ENCODE assay signal across 15 mouse cellular contexts in genomic region chr8:91576086-91576917, GRCm38 (mm10).
DNase-seq lines count a peak whose midpoint lies in the region; ATAC-seq and TF ChIP-seq lines count a peak whose summit lies in the region.
"Had no signal": no experiment of that assay in that cellular context is flagged by ENCODE, and none has a peak within 500 bp of the region (broad histone marks: within the 10 kb centered on the region; RNA-seq: fewer than 3 reads in every experiment).

No protein-coding gene starts in this region.

- no peaks in the 10 kb centered on the region for H3K9me3 ChIP-seq in hindbrain, embryonic 10.5 days
- H3K9me3 ChIP-seq in hindbrain, embryonic 13.5 days: no peaks in the 10 kb centered on the region
- H3K9me3 ChIP-seq in hindbrain, embryonic 16.5 days (ENCODE audit: control insufficient read depth, low read length): no peaks in the 10 kb centered on the region
- H3K9me3 ChIP-seq: embryonic facial prominence, embryonic 15.5 days; heart, embryonic 13.5 days; lung, embryonic 15.5 days had no signal

- 11% methylated on average over 17 of the region's 17 CpGs for WGBS in hindbrain, embryonic 10.5 days
- 18% methylated on average over 17 of the region's 17 CpGs for WGBS in hindbrain, embryonic 13.5 days
- 27% methylated on average over 17 of the region's 17 CpGs for WGBS in hindbrain, embryonic 16.5 days

- H3K36me3 ChIP-seq in hindbrain, embryonic 10.5 days: no peaks in the 10 kb centered on the region
- no peaks in the 10 kb centered on the region for H3K36me3 ChIP-seq in hindbrain, embryonic 13.5 days
- H3K36me3 ChIP-seq in hindbrain, embryonic 16.5 days (ENCODE audit: control insufficient read depth, insufficient read depth, low read length): no peaks in the 10 kb centered on the region
- H3K36me3 ChIP-seq: embryonic facial prominence, embryonic 15.5 days; heart, embryonic 13.5 days; lung, embryonic 15.5 days had no signal

- no peak overlapping the region for H3K4me3 ChIP-seq in hindbrain, embryonic 10.5 days
- H3K4me3 ChIP-seq in hindbrain, embryonic 13.5 days: no peak overlapping the region
- H3K4me3 ChIP-seq in hindbrain, embryonic 16.5 days (ENCODE audit: low read length): no peak overlapping the region
- H3K4me3 ChIP-seq: embryonic facial prominence, embryonic 15.5 days; heart, embryonic 13.5 days; lung, embryonic 15.5 days had no signal

- no peaks in the 10 kb centered on the region for H3K27me3 ChIP-seq in hindbrain, embryonic 10.5 days (ENCODE audit: insufficient read depth, poor library complexity, severe bottlenecking)
- 0 out of 2 replicates have a peak, but pooled peaks cover 7% of the 10 kb centered on the region for H3K27me3 ChIP-seq in hindbrain, embryonic 13.5 days
- H3K27me3 ChIP-seq in Patski: no peaks in the 10 kb centered on the region
- no peaks in the 10 kb centered on the region for H3K27me3 ChIP-seq in hindbrain, embryonic 16.5 days (replicated peaks; ENCODE audit: control insufficient read depth, insufficient read depth, low read length)
- H3K27me3 ChIP-seq: embryonic facial prominence, embryonic 15.5 days; heart, embryonic 13.5 days; lung, embryonic 15.5 days had no signal

- peak overlapping the region; percentile 73 for H3K27ac ChIP-seq in hindbrain, embryonic 10.5 days
- H3K27ac ChIP-seq in hindbrain, embryonic 13.5 days: no peak overlapping the region
- peak overlapping the region; percentile 9; the same call in 1 of the 2 replicates for H3K27ac ChIP-seq in hindbrain, embryonic 16.5 days (ENCODE audit: low read depth, low read length)
- H3K27ac ChIP-seq: embryonic facial prominence, embryonic 15.5 days; heart, embryonic 13.5 days; lung, embryonic 15.5 days had no signal

- no peak for TF ChIP-seq CTCF in Patski (IDR thresholded peaks at IDR 0.05)

- POLR2A ChIA-PET in Patski (lab: Charles Lee): interaction anchor here (0.6 to 0.7 kb wide), 2 partner anchors 222 to 231 kb away, joined by 3 to 4 read pairs; no protein-coding TSS in a partner anchor

- ATAC-seq in hindbrain, embryonic 13.5 days (ENCODE audit: low FRiP score): no peak
- ATAC-seq in Patski: peak; percentile 84
- ATAC-seq in hindbrain, embryonic 16.5 days: no peak
- ATAC-seq: intestine, postnatal 0 days had no signal

- peak; percentile 51 for DNase-seq in hindbrain, embryonic 10.5 days (ENCODE audit: low spot score)
- DNase-seq in Patski (ENCODE audit: low read depth, low spot score): no peak
- DNase-seq in embryo, embryonic 10 days (ENCODE audit: low spot score): peak; percentile 76
- no peak for DNase-seq in right cerebral cortex, postnatal 10 days (ENCODE audit: low spot score in 2 of 2)
- DNase-seq in urinary bladder, postnatal 25 days (ENCODE audit: low spot score): no peak
- no peak for DNase-seq in spleen, postnatal 14 days (ENCODE audit: low spot score in 2 of 2)
- DNase-seq: adrenal gland, postnatal 10 days; spleen, adult 18-20 months; thymus, adult 18-20 months had no signal

- in situ Hi-C loops in Patski (cut with MboI; ENCODE audit: low pct_unique_long_range_greater_than_20kb): no loop called here

- CTCF ChIA-PET in Patski (lab: Charles Lee): interaction anchor here (1.2 to 1.4 kb wide), 2 partner anchors 8 to 10 kb away, joined by 3 read pairs; no protein-coding TSS in a partner anchor

- H3K9ac ChIP-seq in hindbrain, embryonic 13.5 days: no peak overlapping the region
- H3K9ac ChIP-seq in hindbrain, embryonic 16.5 days (ENCODE audit: low read depth, low read length): no peak overlapping the region
- H3K9ac ChIP-seq: embryonic facial prominence, embryonic 15.5 days; heart, embryonic 13.5 days; lung, embryonic 15.5 days had no signal

- peaks cover 41% of the 10 kb centered on the region for H3K4me1 ChIP-seq in hindbrain, embryonic 10.5 days (replicated peaks)
- peaks cover 31% of the 10 kb centered on the region for H3K4me1 ChIP-seq in hindbrain, embryonic 13.5 days (replicated peaks)
- H3K4me1 ChIP-seq in hindbrain, embryonic 16.5 days (ENCODE audit: control insufficient read depth, insufficient read depth, low read depth, low read length): peaks cover 10% of the 10 kb centered on the region

- no peak overlapping the region for H3K4me2 ChIP-seq in hindbrain, embryonic 13.5 days
- no peak overlapping the region for H3K4me2 ChIP-seq in hindbrain, embryonic 16.5 days (ENCODE audit: low read length)
- H3K4me2 ChIP-seq: embryonic facial prominence, embryonic 15.5 days; heart, embryonic 13.5 days; lung, embryonic 15.5 days had no signal

Comparison
In these comparisons a context has a peak if more than half of its experiments do, and no peak if none do; other contexts are left out.
1. DNase-seq: peak in hindbrain, embryonic 10.5 days (single experiment) and embryo, embryonic 10 days (single experiment); none in Patski (single experiment), right cerebral cortex, postnatal 10 days (0 of 2), urinary bladder, postnatal 25 days (single experiment) and spleen, postnatal 14 days (0 of 2).